Mouse (Mus musculus): ENCODE data around the gene BC035044. TPM values are rescaled to one million over a fixed set of nuclear protein-coding genes. Genes with fewer than 3 reads are reported as not detected.
"Not testable (repeated sequence)": the region's sequence is repeated elsewhere in the genome, so short reads cannot be mapped to it uniquely, and the experiment has no call there.

BC035044 gene
- total RNA-seq, 2 experiments from 2014 or later, result 237 to 287 TPM

- ATAC-seq (replicated peaks; ENCODE audit: poor library complexity), result no peak
Observed at GRCm38 (mm10) chr6:128836191-128836954, 54.6 kb downstream of the BC035044 start.

GRCm38 (mm10) chr6:128835571-128835970 is 55.4 kb downstream of the BC035044 start:
- peak; percentile 10; the same call in 1 of the 2 replicates for ATAC-seq (replicated peaks; ENCODE audit: poor library complexity)

- ATAC-seq (replicated peaks; ENCODE audit: poor library complexity), result no peak
Observed at GRCm38 (mm10) chr6:128833046-128833445, 57.9 kb downstream of the BC035044 start.

GRCm38 (mm10) chr6:128829837-128830236 is 61.1 kb downstream of the BC035044 start:
- ATAC-seq (replicated peaks; ENCODE audit: poor library complexity), result no peak; the same call in 1 of the 2 replicates

- ATAC-seq (replicated peaks; ENCODE audit: poor library complexity), result 0 out of 2 replicates have a peak, but pooled peaks have one; percentile 17
Observed at GRCm38 (mm10) chr6:128826781-128827180, 64.1 kb downstream of the BC035044 start.

- peak; percentile 77 for ATAC-seq (replicated peaks; ENCODE audit: poor library complexity)
Observed at GRCm38 (mm10) chr6:128826132-128826531, 64.8 kb downstream of the BC035044 start, which contains the start of the genes Gm44511 and Klrb1b. Gene Gm44511 (minus strand): TSS chr6:128826315. Gene Klrb1b (minus strand): TSS chr6:128826331.

- ATAC-seq (replicated peaks; ENCODE audit: poor library complexity), result no peak
Observed at GRCm38 (mm10) chr6:128818083-128818802, 72.7 kb downstream of the BC035044 start.

GRCm38 (mm10) chr6:128808532-128808931 is 82.4 kb downstream of the BC035044 start:
- peak; percentile 92 for ATAC-seq (replicated peaks; ENCODE audit: poor library complexity)

- ATAC-seq (replicated peaks; ENCODE audit: poor library complexity), result no peak
Observed at GRCm38 (mm10) chr6:128807021-128807420, 83.9 kb downstream of the BC035044 start.

GRCm38 (mm10) chr6:128804823-128805640 is 85.9 kb downstream of the BC035044 start:
- ATAC-seq (replicated peaks; ENCODE audit: poor library complexity), result peak; percentile 63

- ATAC-seq (replicated peaks; ENCODE audit: poor library complexity), result peak; percentile 69
Observed at GRCm38 (mm10) chr6:128802999-128803857, 87.7 kb downstream of the BC035044 start.

GRCm38 (mm10) chr6:128802557-128802956 is 88.4 kb downstream of the BC035044 start:
- peak; percentile 5; the same call in 1 of the 2 replicates for ATAC-seq (replicated peaks; ENCODE audit: poor library complexity)

- not testable (repeated sequence) for ATAC-seq (replicated peaks; ENCODE audit: poor library complexity)
Observed at GRCm38 (mm10) chr6:128800696-128801095, 90.2 kb downstream of the BC035044 start.

GRCm38 (mm10) chr6:128799896-128800270 is 91.0 kb downstream of the BC035044 start:
- no peak for ATAC-seq (replicated peaks; ENCODE audit: poor library complexity)

GRCm38 (mm10) chr6:128799144-128799895 is 91.6 kb downstream of the BC035044 start:
- ATAC-seq (replicated peaks; ENCODE audit: poor library complexity), result peak; percentile 56
